Mouse (Mus musculus): ENCODE data around the gene Iscu.
A peak's percentile ranks its signal among the peaks of the same experiment; 100 is the strongest.
"Not testable (repeated sequence)": the region's sequence is repeated elsewhere in the genome, so short reads cannot be mapped to it uniquely, and the experiment has no call there.

The Iscu gene

DNA sequence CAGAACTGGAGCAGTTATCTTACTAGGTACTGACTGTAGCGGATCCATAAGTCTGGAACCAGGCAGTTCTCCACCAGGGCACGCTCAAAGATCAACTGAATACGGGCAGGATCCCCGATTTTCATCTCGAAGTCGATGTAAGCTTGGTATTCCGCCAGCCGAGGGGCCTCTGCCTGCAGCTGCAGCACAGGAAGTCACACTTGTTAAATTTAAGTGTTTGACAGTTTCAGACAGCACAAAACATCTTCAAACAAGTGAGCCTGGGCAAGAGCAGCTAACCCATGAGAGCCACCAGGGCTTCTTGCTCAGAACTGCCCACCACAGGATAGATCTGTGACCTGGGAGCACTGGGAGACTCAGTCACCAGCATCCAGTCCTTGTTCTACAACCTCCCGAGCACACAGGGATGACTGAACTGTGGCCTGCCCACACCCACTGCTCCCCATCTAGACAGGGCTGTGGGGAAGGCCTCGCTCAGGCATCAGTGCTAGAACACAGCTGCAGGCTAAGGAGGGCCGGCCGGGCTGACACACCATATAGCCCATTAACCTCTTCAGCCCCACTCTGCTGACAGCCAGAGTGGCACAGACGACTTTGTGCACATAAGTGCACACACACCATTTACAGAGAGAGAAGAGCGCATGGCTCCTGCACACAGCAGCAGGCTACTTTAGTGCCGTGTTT, 17.1 kb upstream of the Iscu start:
- no peak for DNase-seq (ENCODE audit: low spot score in 2 of 2)

DNA sequence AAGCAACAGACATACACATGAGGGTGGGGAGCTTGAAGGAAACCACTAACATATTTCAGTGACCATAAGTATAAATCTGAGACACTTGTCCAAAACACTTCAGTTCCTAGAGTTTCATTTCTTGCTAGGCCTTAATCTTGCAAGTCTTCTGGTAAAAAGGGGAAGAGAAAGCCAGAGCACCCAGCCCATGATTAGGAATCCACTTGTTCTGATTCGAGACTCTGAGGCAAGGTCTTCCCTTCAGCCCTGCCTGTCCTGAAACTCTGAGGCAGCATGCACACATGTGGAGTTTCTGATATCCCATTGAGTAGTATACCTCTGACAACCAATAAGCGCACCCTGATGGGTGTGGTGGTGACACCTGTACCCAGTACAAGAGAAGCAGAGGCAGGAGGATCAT, 11.0 kb upstream of the Iscu start:
- DNase-seq (ENCODE audit: low spot score in 2 of 2): no peak

- DNase-seq (ENCODE audit: low spot score in 2 of 2): no peak
Observed at GRCm38 (mm10) chr5:113764426-113764825, 8.1 kb upstream of the Iscu start.

DNA sequence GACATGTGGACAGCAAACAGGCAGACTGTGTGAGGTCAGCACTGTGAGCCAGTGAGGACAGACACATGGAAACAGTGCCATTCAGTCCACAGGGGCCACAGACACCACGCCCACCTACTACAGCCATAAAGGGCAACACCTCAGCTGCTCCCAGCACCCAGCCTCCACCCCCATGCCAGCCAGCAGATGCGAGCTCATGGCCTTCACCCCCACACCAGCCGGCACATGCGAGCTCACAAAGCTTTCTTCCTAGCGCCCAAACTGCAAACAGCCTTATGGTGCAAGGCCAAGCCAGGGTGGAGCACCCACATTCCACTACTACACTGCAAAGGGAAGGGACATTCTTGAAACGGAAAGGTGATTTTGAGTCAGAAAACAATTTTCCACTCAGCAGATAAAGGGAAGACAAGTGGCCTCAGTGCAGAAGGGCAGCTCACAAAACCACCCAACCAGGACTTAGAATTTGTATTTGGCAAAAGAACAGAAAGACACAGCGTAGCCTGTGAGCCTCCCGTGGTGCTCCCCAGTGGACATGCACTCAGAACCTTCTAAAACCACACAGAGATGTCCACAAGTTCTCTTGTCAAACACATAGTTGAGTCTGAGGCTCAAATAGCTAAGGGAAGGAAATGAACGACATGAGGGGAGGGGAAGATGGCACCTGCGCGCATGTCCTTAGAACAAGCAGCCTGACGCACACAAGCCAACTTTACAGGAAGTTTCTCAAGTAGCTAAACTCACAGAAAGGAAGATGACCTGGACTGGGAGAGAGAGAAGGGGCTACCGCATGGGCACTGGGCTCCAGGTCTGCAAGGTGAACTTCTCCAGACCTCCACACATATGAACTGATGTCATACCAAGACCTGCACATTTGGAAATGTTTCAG, 6.7 kb upstream of the Iscu start:
- DNase-seq (ENCODE audit: low spot score in 2 of 2): no peak

DNA sequence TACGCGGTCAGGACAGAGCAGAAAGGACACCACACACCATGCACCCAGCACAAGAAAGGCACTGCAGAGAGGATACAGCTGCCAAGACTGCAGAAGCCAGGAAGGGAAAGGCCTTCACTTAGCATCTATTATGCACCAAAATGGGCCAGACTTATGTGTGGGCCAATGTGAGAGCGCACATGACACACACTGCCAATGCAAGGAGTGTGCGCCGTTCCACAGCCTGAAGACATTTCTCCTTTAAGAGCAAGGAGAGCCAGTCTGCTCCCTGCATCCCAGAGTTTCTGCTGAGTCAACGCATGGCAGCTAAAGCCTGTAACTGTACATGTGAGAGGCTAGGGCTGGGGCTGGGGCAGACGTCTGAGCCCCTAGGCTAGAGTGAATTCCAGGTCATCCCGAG, 3.7 kb upstream of the Iscu start:
- no peak for DNase-seq (ENCODE audit: low spot score in 2 of 2)

GRCm38 (mm10) chr5:113771213-113772162, 1.1 kb upstream of the Iscu start:
- peak; percentile 76 to 95 for DNase-seq (ENCODE audit: low spot score in 2 of 2)

DNA sequence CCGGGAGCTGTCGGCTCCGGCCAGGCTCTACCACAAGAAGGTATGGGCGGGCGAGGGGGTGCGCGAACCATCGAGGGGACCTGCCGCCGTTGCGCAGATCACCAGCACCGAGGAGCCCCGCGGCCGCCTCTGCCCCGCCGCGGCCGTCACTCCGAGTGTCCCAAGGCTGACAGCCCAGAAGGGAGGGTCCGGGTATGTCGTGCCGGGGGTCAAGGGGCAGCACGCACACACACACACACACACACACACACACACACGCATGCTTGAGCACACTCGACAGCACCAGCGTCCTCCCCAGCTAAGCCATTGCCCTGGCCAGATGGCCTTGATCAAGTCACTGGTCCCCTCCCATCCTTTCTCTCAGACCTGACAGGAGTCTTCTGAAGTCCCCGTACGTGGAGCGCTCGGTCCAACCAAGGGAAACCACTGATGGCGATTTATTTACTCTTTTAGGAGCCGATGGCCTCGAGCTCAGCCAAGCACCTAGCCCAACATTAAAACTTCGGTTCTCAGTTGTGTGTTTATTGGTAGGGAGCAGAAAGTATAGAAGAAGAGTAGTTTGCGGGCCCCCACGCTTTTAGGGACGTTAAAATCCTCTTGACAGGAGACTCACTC, 464 bp downstream of the Iscu start:
- DNase-seq (ENCODE audit: low spot score in 2 of 2): no peak

GRCm38 (mm10) chr5:113773664-113774063, 1.1 kb downstream of the Iscu start:
- peak; percentile 82 to 84 for DNase-seq (ENCODE audit: low spot score in 2 of 2)

- no peak for DNase-seq (ENCODE audit: low spot score in 2 of 2)
Observed at GRCm38 (mm10) chr5:113775585-113775984, 3.0 kb downstream of the Iscu start.

DNA sequence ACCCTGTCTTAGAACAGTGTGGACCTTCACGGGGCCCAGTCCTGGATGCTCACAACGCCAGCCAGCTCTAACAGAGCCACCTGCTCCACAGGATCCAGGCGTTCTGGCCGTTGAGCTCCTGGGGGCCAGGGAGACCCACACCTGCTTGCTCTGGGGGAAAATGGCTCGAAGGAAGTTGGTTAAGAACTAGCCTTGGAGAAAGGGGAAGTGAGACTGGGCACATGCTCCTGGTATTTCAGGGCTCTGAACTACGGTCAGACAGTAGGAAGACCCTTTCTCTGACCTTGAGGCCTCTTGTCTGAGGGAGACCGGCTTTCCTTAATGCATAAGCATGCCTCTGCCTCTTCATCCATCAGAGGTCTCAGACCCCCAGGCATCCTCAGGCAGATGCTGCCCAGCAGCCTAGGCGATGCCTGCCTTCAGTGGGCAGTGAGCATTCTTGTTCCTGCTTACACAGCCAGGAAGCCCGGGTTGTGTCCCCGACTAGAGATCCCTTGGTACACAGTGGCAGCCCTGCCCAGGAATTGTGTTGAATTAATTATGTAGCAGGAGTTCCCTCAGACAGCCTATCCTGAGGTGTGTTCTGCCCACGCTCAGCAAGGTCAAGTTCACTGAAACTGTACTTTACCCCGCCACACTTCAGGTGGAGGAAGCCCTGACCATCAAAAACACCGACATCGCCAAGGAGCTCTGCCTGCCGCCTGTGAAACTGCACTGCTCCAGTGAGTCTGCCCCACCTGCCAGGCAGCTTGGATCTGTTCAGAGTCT, 3.8 kb downstream of the Iscu start:
- no peak for DNase-seq (ENCODE audit: low spot score in 2 of 2)

DNA sequence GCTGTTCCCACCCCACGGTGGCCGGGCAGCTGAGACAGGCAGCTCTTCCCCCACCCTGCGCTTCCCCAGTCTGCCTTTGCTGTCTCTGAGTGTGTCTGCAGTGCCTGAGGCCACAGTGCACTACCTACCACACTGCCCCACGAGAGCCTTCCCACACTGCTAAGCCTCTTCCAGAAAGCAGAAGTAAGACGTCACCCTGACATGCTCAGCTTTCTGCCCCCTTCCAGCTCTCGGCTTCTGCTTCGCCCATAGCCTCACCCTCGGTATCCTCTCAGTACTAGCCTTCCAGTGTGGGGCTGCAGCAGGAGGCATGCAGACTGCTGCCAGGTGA, 4.3 kb downstream of the Iscu start:
- no peak for DNase-seq (ENCODE audit: low spot score in 2 of 2)

GRCm38 (mm10) chr5:113777728-113778127, 5.2 kb downstream of the Iscu start:
- DNase-seq (ENCODE audit: low spot score in 2 of 2): not testable (repeated sequence)

DNA sequence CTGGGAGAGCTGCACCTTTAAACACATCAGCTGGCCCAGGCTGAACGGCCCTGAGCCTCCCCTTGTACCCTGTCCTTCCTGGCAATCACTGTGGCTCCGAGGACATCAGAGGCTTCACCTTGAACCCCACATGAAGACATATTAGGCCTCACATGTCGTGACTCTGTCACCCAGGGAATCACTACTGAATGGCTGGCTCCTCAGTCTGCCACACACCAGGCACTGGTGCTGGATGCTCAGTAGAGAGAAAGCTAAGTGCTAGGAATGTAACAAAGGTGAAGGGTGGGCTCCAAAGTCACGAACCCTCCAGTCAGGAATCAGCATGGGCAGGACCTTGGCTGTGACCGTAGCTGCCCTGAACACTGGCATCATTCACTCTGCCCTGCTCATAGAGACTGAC, 7.0 kb downstream of the Iscu start:
- no peak for DNase-seq (ENCODE audit: low spot score in 2 of 2)

DNA sequence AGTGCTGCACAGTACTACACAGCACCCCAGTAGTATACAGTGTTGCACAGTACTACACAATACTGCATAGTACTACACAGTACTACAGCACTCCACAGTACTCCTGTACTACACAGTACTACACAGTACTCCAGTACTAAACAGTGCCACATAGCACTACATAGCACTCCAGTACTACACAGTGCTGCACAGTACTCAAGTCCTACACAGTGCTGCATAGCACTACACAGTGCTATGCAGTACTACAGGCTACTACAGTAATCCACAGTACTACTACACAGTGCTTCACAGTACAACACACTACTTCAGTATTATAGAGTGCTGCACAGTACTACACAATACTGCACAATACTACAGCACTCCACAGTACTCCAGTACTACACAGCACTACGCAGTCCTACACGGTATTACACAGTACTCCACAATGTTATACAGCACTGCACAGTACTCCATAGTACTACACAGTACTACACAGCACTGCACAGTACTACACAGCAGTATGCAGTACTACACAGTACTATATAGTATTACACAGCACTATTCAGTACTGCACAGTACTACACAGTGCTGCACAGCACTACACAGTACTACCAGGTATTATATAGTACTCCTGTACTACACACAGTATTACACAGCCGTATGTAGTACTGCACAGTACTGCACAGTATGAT, 7.7 kb downstream of the Iscu start:
- no peak for DNase-seq (ENCODE audit: low spot score in 2 of 2)

- no peak for DNase-seq (ENCODE audit: low spot score in 2 of 2)
Observed at GRCm38 (mm10) chr5:113780763-113781162, 8.2 kb downstream of the Iscu start.

DNA sequence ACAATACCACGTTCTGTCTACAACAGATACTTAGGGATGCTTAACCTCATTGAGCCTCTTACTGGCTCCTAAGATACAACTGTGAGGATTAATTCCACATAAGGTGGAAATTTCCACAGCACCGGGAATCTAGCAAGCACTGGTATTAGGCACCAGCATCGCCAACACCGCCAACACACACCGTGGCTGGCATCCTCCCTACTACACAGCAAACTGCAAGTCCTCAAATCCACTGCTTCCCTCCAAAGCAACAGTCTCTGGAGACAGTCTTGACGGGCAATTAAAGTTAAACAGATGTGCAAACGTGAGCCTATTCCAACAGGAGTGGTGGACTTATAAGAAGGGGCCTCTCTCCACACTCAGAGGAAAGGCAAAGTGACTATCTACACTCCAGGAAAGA, 8.7 kb downstream of the Iscu start:
- DNase-seq (ENCODE audit: low spot score in 2 of 2): no peak

GRCm38 (mm10) chr5:113781875-113782274, 9.3 kb downstream of the Iscu start:
- no peak for DNase-seq (ENCODE audit: low spot score in 2 of 2)

DNA sequence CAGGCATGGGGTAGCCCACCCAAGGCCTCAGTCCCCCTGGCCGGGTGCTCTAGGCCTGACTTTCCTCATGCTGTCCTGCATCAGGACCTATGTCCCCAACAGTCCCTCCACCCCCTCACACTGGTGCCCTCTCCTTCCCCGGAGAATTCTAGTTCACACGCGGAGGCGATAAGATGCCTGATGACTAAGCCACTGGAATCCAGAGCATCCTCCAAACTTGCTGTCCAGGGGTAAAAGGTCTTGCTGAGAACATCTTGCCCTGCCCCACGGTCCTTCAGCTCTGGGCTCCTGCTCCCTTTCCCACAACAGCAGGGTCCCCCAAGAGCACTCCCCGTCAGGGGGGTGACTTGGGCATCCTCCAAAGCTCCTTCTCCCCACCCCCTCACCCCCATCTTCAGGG, 10.1 kb downstream of the Iscu start:
- no peak for DNase-seq (ENCODE audit: low spot score in 2 of 2)

DNA sequence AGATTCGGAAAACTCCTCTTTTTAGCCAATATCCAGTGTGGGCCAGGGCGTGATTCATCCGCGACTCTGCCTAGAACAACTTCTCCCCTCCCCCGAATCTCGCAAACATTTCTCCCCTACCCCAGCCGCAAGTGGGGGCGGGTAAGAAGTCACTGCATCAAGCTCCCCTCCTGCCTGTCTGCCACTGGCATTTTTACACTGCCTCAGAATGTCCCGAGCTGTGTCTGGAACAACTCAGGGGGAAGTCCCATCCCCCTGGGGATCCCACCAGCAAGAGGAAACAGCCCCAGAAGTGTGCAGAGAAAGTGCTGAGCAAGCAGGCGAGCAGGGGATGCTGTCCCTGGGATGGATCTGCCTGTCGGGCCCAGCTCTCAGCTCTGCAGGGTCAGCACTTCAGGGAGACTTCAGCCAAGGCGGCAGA, 11.0 kb downstream of the Iscu start:
- peak in 1 of 2 experiments; percentile 42 for DNase-seq (ENCODE audit: low spot score in 2 of 2)

DNA sequence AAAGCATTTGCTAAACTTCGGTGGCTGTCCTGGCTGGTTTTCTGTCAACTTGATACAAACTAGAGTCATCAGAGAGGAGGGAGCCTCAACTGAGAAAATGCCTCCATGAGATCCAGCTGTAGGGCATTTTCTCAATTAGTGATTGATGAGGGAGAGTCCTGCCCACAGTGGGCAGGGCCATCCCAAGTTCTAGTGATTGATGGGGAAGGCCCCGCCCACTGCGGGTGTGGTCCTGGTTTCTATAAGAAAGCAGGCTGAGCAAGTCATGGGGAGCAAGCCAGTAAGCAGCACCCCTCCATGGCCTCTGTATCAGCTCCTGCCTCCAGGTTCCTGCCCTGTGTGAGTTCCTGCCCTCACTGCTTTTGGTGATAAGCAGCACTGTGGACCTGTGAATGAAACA, 11.6 kb downstream of the Iscu start:
- not testable (repeated sequence) for DNase-seq (ENCODE audit: low spot score in 2 of 2)
